Mouse (Mus musculus): ENCODE measurements around the gene Vwf.

DNA sequence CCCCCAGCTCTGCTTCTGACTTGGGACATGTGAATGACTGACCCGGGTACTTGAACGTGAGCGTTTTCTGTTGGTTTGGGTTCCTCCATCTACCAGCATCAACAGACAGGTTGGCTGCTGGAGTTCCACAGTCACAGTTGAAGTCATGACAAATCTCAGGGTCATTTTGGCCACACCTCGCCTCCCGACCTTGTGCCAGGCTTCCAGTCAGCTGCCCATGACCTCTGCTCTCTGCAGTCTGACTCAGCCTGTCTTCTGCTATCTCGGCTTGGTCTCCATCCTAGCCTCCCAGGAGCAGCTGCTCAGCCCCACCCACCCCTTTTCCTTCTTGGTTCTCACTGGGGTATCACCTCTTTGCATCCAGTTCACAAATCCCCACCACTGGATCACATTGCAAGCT lies 182.9 kb downstream of the Vwf start:
- TF ChIP-seq CTCF (IDR thresholded peaks at IDR 0.05; ENCODE audit: insufficient read depth, low read length) (no peak), POLR2A (IDR thresholded peaks at IDR 0.05; ENCODE audit: borderline replicate concordance, extremely low read depth, low read depth, low read length) (no peak)

Data from lung, adult 2 months (tissue).